In the genomic region with DNA sequence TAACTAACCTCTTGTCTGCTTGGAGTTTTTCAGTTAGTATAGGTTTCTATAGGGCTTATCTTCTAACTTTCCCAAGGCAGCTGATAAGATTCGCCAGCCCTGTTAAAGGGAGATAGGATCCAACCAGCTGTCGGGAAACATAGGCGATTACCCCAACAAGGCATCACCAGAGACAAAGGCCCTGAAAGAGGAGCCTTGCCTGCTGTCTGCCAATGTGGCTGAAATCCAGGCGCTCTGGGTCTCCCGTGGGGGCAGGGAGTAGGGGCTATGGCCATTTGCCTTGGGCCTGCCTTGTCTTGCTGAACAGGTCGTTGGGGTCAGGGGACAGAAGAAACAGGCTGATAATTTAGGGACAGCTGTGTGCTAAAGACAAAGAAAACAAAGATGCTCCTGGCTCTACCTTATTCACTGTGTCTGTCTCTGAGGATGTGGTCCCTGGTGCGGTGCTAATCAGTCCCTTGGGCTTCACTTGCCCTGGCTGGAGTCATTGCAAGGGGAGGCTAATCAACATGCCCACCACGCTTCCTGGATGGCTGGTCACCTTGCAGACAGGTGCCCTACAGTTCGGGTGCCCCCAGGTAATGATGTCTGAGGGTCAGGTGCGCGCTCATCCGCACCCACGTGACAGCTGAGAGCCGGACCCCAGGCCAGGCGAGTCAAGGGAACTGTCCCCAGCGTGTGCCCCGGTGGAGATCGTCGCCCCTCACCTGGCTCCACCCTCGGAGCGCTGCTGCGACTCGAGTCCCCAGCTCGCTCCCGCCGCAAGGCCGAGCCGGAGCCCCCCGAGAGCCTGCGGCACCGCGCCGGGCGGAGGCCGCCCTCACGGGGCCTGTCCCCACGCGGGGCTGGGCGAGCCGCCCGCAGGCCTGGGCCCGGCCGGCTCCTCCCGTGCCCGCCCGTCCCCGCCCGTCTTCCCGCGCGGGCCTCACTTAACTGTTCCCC, we compare ENCODE assay signal across 8 mouse cellular contexts. TPM values are rescaled to one million over a fixed set of nuclear protein-coding genes. Genes with fewer than 3 reads are reported as not detected.
DNase-seq lines count a peak whose midpoint lies in the region; ATAC-seq lines count a peak whose summit lies in the region.

No protein-coding gene starts in this region.

- no peaks in the 10 kb centered on the region for H3K9me3 ChIP-seq in neural tube, embryonic 11.5 days (ENCODE audit: control insufficient read depth, low read length)

- H3K4me2 ChIP-seq in neural tube, embryonic 11.5 days (ENCODE audit: low read depth): peak overlapping the region; percentile 88

- H3K27ac ChIP-seq in neural tube, embryonic 11.5 days (ENCODE audit: low read depth, low read length): peak overlapping the region; percentile 99

- DNase-seq in urinary bladder, adult 2 months (ENCODE audit: low spot score): peak; percentile 60
- no peak for DNase-seq in urinary bladder, adult 18-20 months (ENCODE audit: low spot score in 2 of 2)
- DNase-seq in cerebellum, postnatal 14 days: peak; percentile 72 to 79
- DNase-seq in gastrocnemius, adult 8-10 months (ENCODE audit: low spot score in 2 of 2): peak; percentile 13 to 32
- peak; percentile 50 for DNase-seq in liver
- peak; percentile 65 for DNase-seq in neural tube, embryonic 11.5 days (ENCODE audit: low spot score)
- DNase-seq in thymus, postnatal 25 days: peak; percentile 48

- no peaks in the 10 kb centered on the region for H3K36me3 ChIP-seq in neural tube, embryonic 11.5 days (ENCODE audit: control insufficient read depth, insufficient read depth, low read length)

- peak overlapping the region; percentile 99 for H3K9ac ChIP-seq in neural tube, embryonic 11.5 days (ENCODE audit: low read length)

- peak overlapping the region; percentile 88 for H3K4me3 ChIP-seq in neural tube, embryonic 11.5 days (ENCODE audit: low read depth, low read length)

- no peaks in the 10 kb centered on the region for H3K27me3 ChIP-seq in neural tube, embryonic 11.5 days (ENCODE audit: control insufficient read depth, insufficient read depth, low read length)

- H3K4me1 ChIP-seq in neural tube, embryonic 11.5 days (ENCODE audit: control insufficient read depth, insufficient read depth, low read length): peaks cover 28% of the 10 kb centered on the region

- under 1% methylated on average over 41 of the region's 51 CpGs for WGBS in neural tube, embryonic 11.5 days

- ATAC-seq in inflammation-experienced regulatory T-cells, adult 6 months: peak; percentile 55
- peak; percentile 60 for ATAC-seq in neural tube, embryonic 11.5 days (ENCODE audit: insufficient read depth, low FRiP score, low TSS enrichment)

RNA-seq across cellular contexts. Expression of gene Mvb12b, which starts 1.1 kb away (rescaled TPM):
- polyA plus RNA-seq in urinary bladder, adult 2 months (2012; rRNA removed): 15.1 and 21.0 TPM in 2 replicates
- total RNA-seq in gastrocnemius, adult 8-10 months (2022): 10 to 100 TPM; 31.9 to 41.4 (median 34.4) TPM
- 1 to 10 TPM in 2 of 3 experiments, under 1 TPM in 1; 0.80 to 2.0 (median 1.9) TPM for polyA plus RNA-seq in inflammation-experienced regulatory T-cells, adult 6 months (2017; shearing (Covaris generic))
- polyA plus RNA-seq in neural tube, embryonic 11.5 days (2014; fragmentation: Nextera tagmentation; extraction: Ambion mirVana): 37.0 and 43.7 TPM in 2 replicates

Comparison
In these comparisons a context has a peak if more than half of its experiments do, and no peak if none do; other contexts are left out.
1. DNase-seq: peak in urinary bladder, adult 2 months (single experiment), cerebellum, postnatal 14 days (2 of 2), gastrocnemius, adult 8-10 months (2 of 2), liver (single experiment), neural tube, embryonic 11.5 days (single experiment) and thymus, postnatal 25 days (single experiment); none in urinary bladder, adult 18-20 months (0 of 2).